Mouse (Mus musculus) left cerebral cortex, postnatal 10 days (tissue): ENCODE measurements at regions not wholly inside any gene's neighbourhood (a gene's known extent, or its start where the extent isn't known, plus 50 kb on each side); places are given as distances from the start of the nearest gene placed in this dataset.

Experiments
- DNase-seq, 2 experiments: peaks; one replicate each; pipeline ENCODE4 v3.0.0; 2021 to 2022; ENCODE audit warnings: low spot score in 2 of 2, mixed read lengths in 1 of 2; ENCODE audit errors: extremely low spot score in 1 of 2
- intact Hi-C: fragments of 180-260 bp; cut with DNase I; formaldehyde crosslinking; loops from one replicate; pipeline ENCODE4 v1.15.1; 2025

GRCm38 (mm10) chrX:11689989-11690405 lies 362.4 kb downstream of the H2al1j start:
- DNase-seq: no peak
- intact Hi-C loops: no loop called here

- intact Hi-C loops: no loop called here
- DNase-seq: no peak
Measured at GRCm38 (mm10) chrX:11690446-11690845, 362.8 kb downstream of the H2al1j start.

- intact Hi-C loops: no loop called here
Measured at GRCm38 (mm10) chrX:11691019-11691418, 363.4 kb downstream of the H2al1j start.

GRCm38 (mm10) chrX:11696565-11696964 lies 368.9 kb downstream of the H2al1j start:
- DNase-seq: no peak
- intact Hi-C loops: no loop called here

More at GRCm38 (mm10) chrX:11691019-11691418, 363.4 kb downstream of the H2al1j start:
- DNase-seq: no peak

GRCm38 (mm10) chrX:11701095-11701494 lies 373.5 kb downstream of the H2al1j start:
- DNase-seq: no peak
- intact Hi-C loops: no loop called here

- intact Hi-C loops: no loop called here
- DNase-seq: no peak
Measured at GRCm38 (mm10) chrX:11705851-11706557, 378.4 kb downstream of the H2al1j start.

GRCm38 (mm10) chrX:11707330-11707729 lies 379.7 kb downstream of the H2al1j start:
- no peak for DNase-seq
- intact Hi-C loops: no loop called here

GRCm38 (mm10) chrX:11708325-11708724 lies 380.7 kb downstream of the H2al1j start:
- intact Hi-C loops: no loop called here
- DNase-seq: no peak

GRCm38 (mm10) chrX:11709326-11709725 lies 381.7 kb downstream of the H2al1j start:
- DNase-seq: no peak
- intact Hi-C loops: no loop called here

- DNase-seq: no peak
Measured at GRCm38 (mm10) chrX:11713423-11713822, 385.8 kb downstream of the H2al1j start.

GRCm38 (mm10) chrX:11716773-11717172 lies 389.2 kb downstream of the H2al1j start:
- no peak for DNase-seq

More at GRCm38 (mm10) chrX:11713423-11713822, 385.8 kb downstream of the H2al1j start:
- intact Hi-C loops: no loop called here

GRCm38 (mm10) chrX:11718778-11719177 lies 391.2 kb downstream of the H2al1j start:
- intact Hi-C loops: no loop called here
- DNase-seq: no peak

More at GRCm38 (mm10) chrX:11716773-11717172, 389.2 kb downstream of the H2al1j start:
- intact Hi-C loops: no loop called here

GRCm38 (mm10) chrX:11720517-11720916 lies 392.9 kb downstream of the H2al1j start:
- intact Hi-C loops: no loop called here

GRCm38 (mm10) chrX:11722730-11723129 lies 395.1 kb downstream of the H2al1j start:
- intact Hi-C loops: no loop called here
- no peak for DNase-seq

More at GRCm38 (mm10) chrX:11720517-11720916, 392.9 kb downstream of the H2al1j start:
- no peak for DNase-seq

GRCm38 (mm10) chrX:11724718-11725117 lies 397.1 kb downstream of the H2al1j start:
- intact Hi-C loops: no loop called here
- no peak for DNase-seq

GRCm38 (mm10) chrX:11726524-11727231 lies 399.1 kb downstream of the H2al1j start:
- intact Hi-C loops: no loop called here

GRCm38 (mm10) chrX:11728481-11728880 lies 400.9 kb downstream of the H2al1j start:
- intact Hi-C loops: no loop called here
- no peak for DNase-seq

More at GRCm38 (mm10) chrX:11726524-11727231, 399.1 kb downstream of the H2al1j start:
- DNase-seq: no peak

- intact Hi-C loops: no loop called here
- DNase-seq: no peak
Measured at GRCm38 (mm10) chrX:11729992-11730391, 402.4 kb downstream of the H2al1j start.

GRCm38 (mm10) chrX:11732371-11732770 lies 404.7 kb downstream of the H2al1j start:
- no peak for DNase-seq
- intact Hi-C loops: no loop called here
